Mouse (Mus musculus) liver, embryonic 16.5 days (tissue): ENCODE measurements around the gene Mafb. TPM values are rescaled to one million over a fixed set of nuclear protein-coding genes. Genes with fewer than 3 reads are reported as not detected.

Experiments
- ATAC-seq: fragments of 200-750 bp; cut with Nextera tagmentation; 2 replicates; pipeline ENCODE4 v1.8.0; 2017; ENCODE audit warnings: low read depth, mild to moderate bottlenecking, moderate number of reproducible peaks, moderate library complexity
- H3K27ac ChIP-seq: fragments of 300-500 bp; sonication (generic); 2 replicates; pipeline ENCODE4 v1.5.1; 2014; ENCODE audit warnings: mild to moderate bottlenecking, low read length
- H3K27me3 ChIP-seq: fragments of 300-500 bp; sonication (generic); 2 replicates; pipeline ENCODE4 v1.6.1; 2014; ENCODE audit warnings: low read depth, low read length, mixed read lengths; ENCODE audit not compliant: control insufficient read depth, insufficient read depth
- H3K36me3 ChIP-seq: fragments of 300-500 bp; sonication (generic); 2 replicates; pipeline ENCODE4 v1.6.1; 2014; ENCODE audit warnings: mild to moderate bottlenecking; ENCODE audit not compliant: control insufficient read depth, insufficient read depth
- H3K4me1 ChIP-seq: fragments of 300-500 bp; sonication (generic); 2 replicates; pipeline ENCODE4 v1.6.1; 2014; ENCODE audit warnings: low read depth, low read length, mixed read lengths; ENCODE audit not compliant: control insufficient read depth
- H3K4me2 ChIP-seq: fragments of 300-500 bp; sonication (generic); 2 replicates; pipeline ENCODE4 v1.6.1; 2014; ENCODE audit warnings: low read depth, low read length, mixed read lengths
- H3K4me3 ChIP-seq: fragments of 300-500 bp; sonication (generic); 2 replicates; pipeline ENCODE4 v1.5.1; 2014; ENCODE audit warnings: low read depth, mild to moderate bottlenecking, low read length
- H3K9ac ChIP-seq: fragments of 300-500 bp; sonication (generic); 2 replicates; pipeline ENCODE4 v1.6.1; 2014; ENCODE audit warnings: low read depth, low read length
- H3K9me3 ChIP-seq: fragments of 300-500 bp; sonication (generic); replicated peaks from 2 replicates; pipeline ENCODE4 v1.6.1; 2016; ENCODE audit warnings: low read length; ENCODE audit not compliant: control insufficient read depth
- WGBS: fragments of 180-500 bp; shearing (Covaris S2); extraction: QIAGEN DNeasy Blood & Tissue Kit; methylation state at CpG from one replicate; pipeline ENCODE4 v1.1.7; 2014; ENCODE audit not compliant: insufficient replicate concordance; 5-methylcytosine and 5-hydroxymethylcytosine counted together
- polyA plus RNA-seq: library from polyadenylated mRNA; unstranded; fragments of >200 nt; fragmentation: Nextera tagmentation; extraction: Ambion mirVana; gene quantifications from 2 replicates; pipeline ENCODE4 v1.2.1, GENCODE M21; 2015

The Mafb gene
- polyA plus RNA-seq, 1 experiment from 2014 or later = 5.2 TPM

DNA sequence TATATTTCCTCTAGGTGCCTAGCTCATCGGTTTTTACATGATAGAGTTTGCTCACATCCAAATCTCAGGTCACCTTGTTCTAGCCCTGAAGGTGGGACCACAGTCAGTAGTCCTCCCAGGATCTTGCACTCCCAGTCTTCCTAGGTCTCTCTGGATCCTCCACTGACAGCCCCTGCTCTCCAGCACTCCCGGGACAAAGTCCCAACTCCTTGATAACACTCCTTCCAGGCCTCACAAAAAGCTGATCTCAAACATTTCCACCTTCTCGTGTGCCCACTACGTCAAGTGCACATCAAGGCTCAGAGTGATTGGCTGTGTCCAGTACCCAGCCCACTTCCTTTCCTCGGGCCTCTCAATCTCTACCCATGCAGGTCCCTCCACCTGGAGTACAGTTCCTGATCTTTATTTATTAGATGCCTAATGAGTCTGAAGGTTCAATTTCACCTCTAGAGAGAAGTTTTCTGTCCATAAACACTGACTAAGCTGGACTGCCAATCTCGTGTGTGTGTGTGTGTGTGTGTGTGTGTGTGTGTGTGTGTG is 41.7 kb downstream of the Mafb start:
- H3K4me3 ChIP-seq = no peak overlapping the region
- no peak overlapping the region for H3K27ac ChIP-seq
- WGBS = 50% methylated on average over 6 of the region's 6 CpGs
- no peaks in the 10 kb centered on the region for H3K27me3 ChIP-seq
- no peaks in the 10 kb centered on the region for H3K36me3 ChIP-seq
- peaks cover 6% of the 10 kb centered on the region; the same call in 1 of the 2 replicates for H3K4me1 ChIP-seq
- no peaks in the 10 kb centered on the region for H3K9me3 ChIP-seq
- H3K9ac ChIP-seq = no peak overlapping the region
- ATAC-seq = no peak
- H3K4me2 ChIP-seq = no peak overlapping the region

DNA sequence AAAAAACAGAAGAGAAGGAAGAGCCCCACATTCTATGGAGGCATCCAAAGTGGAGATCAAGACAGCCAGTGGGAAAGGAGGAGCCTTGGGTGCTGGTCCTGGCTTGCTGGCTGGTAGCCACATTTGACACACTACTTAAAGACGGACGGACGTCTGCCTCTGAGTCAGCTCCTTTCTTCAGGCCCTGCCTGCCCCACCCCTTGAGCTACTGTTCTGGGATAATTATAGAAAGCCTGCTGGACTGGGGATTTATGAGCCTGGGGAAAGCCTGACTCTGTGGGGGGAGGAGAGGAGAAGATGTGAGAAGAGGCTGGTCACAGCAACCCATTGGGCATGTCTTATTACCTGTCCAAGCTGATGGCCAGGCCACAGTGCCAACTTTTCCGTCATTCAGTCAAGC is 45.0 kb downstream of the Mafb start:
- H3K9me3 ChIP-seq = no peaks in the 10 kb centered on the region
- no peak overlapping the region for H3K27ac ChIP-seq
- H3K36me3 ChIP-seq = no peaks in the 10 kb centered on the region
- no peak overlapping the region for H3K4me3 ChIP-seq
- no peak overlapping the region for H3K4me2 ChIP-seq
- no peaks in the 10 kb centered on the region for H3K4me1 ChIP-seq
- ATAC-seq = no peak
- WGBS = 54% methylated on average over 4 of the region's 4 CpGs
- H3K9ac ChIP-seq = no peak overlapping the region
- H3K27me3 ChIP-seq = no peaks in the 10 kb centered on the region

DNA sequence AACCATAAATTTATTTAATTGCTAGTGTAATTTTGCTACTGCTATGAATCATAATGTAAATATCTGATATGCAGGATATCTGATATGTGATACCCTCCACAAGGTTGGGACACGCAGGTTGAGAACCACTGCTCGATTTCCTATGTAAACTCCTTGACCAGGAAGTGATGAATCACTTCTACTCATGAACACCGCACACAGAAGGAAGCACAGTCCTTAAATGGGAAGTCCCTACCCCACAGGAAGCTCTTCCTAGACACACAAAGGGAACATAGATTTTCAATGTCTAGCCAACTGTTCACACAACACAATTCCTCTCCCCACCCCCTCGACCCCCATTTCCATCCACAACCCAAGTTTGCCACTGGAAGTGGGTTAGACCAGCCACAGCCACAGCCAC is 48.6 kb downstream of the Mafb start:
- ATAC-seq = no peak
- H3K4me1 ChIP-seq = no peaks in the 10 kb centered on the region
- H3K36me3 ChIP-seq = no peaks in the 10 kb centered on the region
- no peak overlapping the region for H3K4me3 ChIP-seq
- H3K9ac ChIP-seq = no peak overlapping the region
- H3K27me3 ChIP-seq = no peaks in the 10 kb centered on the region
- no peak overlapping the region for H3K4me2 ChIP-seq
- H3K27ac ChIP-seq = no peak overlapping the region
- 17% methylated on average over 4 of the region's 4 CpGs for WGBS
- no peaks in the 10 kb centered on the region for H3K9me3 ChIP-seq

Other genes with a start within 250 kb of the Mafb start
- 4.4 and 6.1 TPM in 2 replicates for gene Gm826, start 32.9 kb downstream of the Mafb start, polyA plus RNA-seq